Mouse (Mus musculus) ovary, adult 18-20 months (tissue): Measurements from ENCODE around the gene Prr13.

Experiments
- DNase-seq: peaks from one replicate; pipeline ENCODE4 v3.0.0; 2022; ENCODE audit warnings: low spot score, mixed read lengths

Gene Prr13

DNA sequence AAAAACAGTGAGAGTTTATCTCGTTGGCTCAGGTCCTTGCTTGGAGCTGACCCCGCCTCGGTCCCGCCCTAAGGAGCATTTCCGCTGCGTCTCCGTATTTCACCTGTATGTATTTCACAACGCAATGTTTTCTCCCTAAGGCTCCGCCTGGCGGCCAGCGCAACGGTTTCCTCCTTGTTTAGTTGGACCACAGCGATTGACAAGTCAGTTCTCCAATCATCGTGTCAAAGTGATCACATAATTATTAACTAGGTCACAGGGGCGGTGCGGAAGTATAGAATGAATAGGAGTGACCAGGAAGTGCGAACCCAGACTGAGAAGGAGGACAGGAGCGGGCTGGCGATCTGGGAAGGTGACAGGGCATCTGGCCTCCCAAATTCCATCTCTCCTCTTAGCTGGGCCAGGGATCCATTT lies at the start of gene Prr13:
Gene Prr13, plus strand, starts transcription at position 125 of the 414 bp plus-strand sequence.
- peak; percentile 89 for DNase-seq

DNA sequence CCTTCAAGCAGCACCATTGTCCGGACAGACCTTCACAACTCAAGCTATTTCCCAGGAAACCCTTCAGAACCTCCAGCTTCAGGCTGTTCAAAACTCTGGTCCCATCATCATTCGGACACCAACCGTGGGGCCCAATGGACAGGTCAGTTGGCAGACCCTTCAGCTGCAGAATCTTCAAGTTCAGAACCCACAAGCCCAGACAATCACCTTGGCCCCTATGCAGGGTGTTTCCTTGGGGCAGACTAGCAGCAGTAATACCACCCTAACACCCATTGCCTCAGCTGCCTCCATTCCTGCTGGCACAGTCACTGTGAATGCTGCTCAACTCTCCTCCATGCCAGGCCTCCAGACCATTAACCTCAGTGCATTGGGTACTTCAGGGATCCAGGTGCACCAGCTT lies 49.5 kb upstream of the Prr13 start:
- DNase-seq, result no peak

DNA sequence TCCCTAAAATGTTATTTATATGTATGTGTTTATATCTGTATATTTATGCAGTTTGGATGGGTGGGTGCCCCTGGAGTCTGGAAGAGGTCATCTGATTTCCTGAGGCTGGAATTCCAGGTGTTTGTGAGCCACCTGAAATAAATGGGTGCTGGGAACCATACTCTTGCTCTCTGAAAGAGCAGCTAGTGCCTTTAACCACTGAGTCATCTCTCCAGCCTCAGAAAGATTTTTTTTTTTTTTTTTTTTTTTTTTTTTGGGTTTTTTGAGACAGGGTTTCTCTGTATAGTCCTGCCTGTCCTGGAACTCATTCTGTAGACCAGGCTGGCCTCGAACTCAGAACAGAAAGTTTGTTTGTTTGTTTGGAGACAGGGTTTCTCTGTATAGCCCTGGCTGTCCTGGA lies 47.8 kb upstream of the Prr13 start:
- DNase-seq, result no peak

DNA sequence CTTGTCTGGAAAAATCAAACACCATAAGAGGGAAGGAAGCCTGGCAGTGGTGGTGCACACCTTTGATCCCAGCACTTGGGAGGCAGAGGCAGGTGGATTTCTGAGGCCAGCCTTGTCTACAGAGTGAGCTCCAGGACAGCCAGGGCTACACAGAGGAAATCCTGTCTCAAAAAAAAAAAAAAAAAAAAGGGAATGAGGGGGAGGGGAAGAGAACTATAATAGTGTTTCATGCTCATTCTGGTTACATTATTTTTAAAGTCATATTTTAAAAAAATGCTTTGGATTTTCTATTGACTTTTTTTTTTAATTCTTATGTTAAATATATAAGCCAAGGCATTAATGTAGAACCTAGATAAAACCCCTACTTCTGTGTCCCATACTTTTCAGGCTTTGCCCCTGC lies 45.1 kb upstream of the Prr13 start:
- DNase-seq, result no peak

DNA sequence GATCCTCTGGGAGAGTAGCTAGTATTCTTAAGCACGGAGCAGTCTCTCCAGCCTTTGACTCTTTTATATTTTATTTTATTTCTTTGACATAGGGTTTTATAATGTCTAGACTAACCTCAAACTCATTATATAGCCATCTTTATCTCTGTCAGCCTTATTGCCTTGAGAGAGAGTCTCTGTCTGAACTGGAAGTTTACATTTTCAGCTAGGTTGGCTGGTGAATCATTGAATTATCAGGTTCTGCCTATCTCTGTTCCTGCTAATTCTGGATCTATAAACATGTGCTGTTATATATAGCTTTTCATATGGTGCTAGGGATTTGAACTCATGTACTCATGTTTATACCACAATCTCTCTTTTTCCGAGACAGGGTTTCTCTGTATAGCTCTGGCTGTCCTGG lies 41.3 kb upstream of the Prr13 start:
- DNase-seq, result no peak

DNA sequence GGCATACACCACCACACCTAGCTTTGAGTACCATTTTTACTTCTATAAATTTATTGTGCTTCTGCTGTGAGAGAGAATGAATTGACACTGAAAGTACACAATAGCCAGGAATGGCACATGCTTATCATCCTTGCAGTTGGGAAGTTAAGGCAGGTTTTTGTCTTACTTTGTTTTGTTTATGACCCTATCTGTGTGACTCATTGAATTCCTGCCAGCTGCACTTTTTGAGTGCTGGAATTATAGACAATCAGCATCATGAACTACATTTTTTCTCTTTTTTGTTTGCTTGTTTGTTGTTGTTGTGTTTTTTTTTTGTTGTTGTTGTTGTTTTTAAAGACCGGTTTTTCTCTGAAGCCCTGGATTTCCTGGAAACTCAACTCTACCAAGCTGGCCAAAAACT lies 37.8 kb upstream of the Prr13 start:
- DNase-seq, result no peak

DNA sequence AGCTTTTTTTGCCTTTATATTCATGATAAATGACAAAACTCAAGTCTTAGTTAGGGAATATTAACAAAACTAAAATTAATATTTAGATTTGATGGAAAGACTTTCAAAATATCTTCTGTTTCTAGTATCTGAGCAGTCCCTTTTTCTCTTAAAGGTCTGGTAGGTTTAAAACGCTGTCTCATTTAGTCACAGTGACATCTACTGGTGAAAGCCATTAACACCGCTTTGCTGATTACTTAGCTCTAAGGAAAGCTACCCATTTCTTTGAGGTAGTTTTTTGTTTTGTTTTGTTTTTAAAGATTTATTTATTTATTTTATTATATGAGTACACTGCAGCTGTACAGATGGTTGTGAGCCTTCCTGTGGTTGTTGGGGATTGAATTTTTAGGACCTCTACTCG lies 37.4 kb upstream of the Prr13 start:
- no peak for DNase-seq

DNA sequence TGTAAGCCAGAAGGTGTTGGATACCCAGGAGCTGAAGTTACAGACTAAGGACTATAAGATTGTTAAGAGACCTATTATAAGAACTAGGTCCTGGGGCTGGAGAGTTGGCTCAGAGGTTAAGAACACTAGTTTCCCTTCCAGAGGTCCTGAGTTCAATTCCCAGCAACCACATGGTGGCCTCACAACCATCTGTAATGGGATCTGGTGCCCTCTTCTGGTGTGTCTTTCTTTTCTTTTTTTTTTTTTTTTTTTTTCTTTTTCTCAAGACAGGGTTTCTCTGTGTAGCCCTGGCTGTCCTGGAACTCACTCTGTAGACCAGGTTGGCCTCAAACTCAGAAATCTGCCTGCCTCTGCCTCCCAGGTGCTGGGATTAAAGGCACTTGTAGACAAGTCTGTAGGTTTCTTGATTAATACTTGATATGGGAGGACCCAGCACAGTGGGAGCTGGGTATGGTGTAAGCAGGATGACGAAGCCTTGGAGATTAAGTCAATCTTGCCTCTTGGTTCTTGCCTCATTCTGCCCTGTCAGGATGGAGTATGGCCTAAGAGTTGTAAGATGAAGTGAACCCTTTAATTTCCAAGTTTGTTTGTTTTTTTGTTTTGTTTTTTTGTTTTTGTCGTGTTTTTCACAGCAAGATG lies 35.1 kb upstream of the Prr13 start:
- no peak for DNase-seq

DNA sequence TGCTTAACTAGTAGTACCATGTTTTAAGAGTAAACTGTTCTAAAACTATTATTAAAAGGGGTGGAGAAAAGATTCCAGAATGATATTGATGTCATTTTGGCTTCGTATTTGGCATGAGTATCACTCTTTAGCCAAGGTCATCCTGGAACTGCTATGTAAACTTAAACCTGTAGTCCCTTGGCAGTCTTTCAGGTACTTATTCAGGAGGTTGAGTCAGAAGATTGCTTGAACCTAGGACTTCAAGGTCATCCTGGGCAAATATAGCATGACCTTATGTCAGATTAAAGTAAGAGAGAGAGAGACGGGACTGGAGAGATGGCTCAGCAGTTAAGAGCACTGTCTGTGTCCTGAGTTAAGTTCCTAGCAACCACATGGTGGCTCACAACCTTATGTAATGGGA lies 34.2 kb upstream of the Prr13 start:
- DNase-seq, result no peak

DNA sequence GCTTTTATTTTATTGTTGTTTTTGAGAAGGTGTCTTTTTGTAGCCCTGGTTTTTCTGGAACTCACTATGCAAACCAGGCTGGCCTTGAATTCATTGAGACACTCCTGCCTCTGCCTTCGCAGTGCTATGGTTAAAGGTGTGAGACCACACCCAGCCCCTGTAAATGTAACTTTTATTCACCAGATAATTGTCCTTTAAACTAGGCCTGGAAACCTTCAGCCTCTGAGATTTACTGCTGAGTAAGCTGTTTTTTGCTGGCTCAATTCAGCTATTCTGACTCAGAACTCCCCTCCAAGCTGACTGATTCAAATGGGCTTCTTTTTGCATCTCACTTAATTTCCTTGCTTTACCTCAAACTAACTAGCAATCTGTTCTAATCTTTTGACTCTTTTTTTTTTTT lies 31.9 kb upstream of the Prr13 start:
- no peak for DNase-seq

DNA sequence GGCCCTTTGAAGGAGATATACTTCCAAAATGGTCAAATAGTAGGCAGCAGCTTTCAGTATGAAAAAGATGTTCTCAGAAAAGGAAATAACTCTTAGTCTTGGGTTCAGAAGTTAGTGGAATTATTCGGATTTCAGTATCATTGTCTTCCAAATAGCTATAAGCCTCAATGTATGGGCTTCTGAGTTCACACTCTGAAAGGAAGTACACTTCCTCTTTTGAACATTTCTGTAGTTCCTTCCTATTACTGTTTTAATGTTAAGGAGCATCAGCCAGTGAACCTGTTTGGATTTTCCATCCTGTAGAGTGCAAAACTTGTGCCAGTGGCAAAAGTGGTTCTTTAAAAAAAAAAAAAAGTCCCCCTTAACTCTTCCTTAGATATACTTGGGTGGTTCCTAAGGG lies 26.8 kb upstream of the Prr13 start:
- DNase-seq, result no peak

DNA sequence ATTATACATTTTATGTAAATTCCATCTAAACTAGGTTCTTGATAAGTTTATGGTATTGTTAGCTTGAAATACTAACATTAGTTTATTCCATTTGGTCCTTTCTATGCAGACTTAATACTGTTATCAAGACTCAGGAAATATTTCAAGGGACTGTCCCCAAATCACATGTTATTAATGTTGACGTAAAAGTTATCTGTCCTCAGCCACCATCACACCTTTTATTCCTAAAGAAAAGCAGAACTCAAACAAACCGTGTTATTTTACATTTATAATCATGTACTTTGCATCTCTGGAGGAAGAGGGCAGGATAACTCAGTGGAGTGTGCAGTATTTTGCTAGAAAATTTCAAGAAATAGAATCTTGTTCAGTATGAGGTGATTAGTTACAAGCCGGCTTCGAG lies 25.7 kb upstream of the Prr13 start:
- DNase-seq, result no peak

DNA sequence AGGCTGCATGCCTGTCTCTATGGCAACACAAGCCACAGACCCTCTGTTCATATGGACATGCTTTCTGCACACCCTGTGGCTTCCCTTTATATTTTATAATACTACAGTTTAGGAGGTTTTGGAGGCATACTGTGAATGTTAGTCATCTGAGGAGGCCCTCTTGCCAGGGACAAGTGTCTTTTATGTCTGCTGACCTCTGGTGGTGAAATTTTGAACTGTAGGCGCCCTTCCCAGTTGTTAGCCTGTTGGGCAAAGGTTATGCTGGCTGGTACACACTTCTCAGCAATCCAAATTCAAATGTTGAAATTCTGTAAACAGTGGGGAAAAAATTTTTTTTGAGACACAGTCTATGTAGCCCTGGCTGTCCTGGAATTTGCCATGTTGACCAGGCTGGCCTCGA lies 16.3 kb upstream of the Prr13 start:
- DNase-seq, result peak; percentile 67

DNA sequence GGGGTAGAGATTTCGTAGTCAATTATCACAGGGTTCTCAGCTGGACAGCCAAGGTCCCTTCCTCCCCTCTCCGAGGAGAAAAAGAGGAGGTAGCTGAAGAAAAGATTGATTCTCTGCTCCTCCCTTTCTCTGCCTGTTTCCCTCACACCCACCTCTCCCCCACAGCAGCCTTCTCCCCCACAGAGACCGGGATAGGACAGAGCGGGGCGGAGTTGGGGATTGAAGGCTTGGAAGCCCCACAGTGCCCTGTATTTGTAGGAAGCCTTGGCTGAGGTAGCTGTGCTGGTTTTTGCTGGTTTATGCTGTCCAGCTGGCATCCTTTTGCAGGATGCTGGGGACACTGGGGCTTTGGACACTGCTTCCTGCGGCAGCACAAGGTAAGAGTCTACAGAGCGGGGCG lies 13.7 kb upstream of the Prr13 start, which contains the start of gene Amhr2:
Gene Amhr2, plus strand, starts transcription at position 222 of the 400 bp plus-strand sequence.
- DNase-seq, result peak; percentile 72

DNA sequence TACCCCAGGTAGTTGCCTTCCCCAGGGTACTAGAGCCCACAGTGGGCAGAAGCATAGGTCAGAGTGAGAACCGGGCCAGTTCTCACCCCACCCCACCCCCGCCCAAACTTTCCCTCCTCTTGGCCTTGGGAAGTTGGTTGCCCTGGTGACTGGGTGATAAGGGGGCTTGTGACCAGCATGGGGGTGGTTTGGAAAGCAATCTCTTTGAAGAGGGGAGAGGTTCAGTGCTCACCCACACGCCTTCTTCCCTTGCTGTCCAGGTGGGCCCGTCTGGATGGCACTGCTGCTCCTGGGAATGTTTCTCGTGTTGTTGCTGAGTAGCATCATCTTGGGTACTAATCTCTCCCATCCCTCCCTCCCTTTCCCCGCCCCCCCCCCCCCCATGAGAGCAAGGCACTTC lies 12.4 kb upstream of the Prr13 start:
- DNase-seq, result peak; percentile 74

DNA sequence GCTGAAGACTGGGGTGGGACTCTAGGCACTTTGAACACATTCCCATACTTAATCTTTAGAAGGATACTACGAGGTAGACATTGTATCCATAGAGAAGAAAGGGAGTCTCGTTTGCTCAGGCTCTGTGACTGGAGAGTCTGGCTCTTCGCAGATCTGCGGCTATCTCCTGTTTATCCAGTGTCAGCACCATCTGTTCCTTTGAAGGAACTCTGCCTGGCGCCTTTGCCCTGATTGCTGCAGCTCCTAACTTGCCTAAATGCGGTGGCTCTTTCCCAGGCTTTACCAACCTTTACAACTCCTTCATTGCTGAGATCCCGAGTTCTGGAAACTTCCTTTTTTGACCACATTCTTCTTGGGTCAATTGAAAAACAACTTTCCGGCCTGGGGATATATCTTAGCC lies 9.5 kb upstream of the Prr13 start:
- DNase-seq, result no peak

DNA sequence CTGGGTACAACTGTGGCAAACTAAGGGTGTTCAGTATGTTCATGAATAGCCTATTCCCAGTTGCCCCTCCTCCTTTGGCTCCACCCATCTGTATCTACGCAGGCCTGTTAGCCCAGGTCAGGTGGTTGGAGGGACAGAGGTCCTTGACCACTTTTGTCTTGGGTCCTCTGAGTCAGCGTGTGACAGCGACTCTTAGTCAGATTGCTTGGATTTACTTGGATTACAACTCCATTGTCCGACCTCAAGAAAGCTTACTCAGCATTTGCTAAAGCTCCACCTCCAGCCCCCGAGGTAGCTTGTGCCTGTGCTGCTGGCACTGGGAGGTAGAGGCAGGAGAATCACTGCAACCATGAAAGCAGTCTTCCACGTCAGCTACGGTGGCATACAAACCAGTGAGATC lies 7.9 kb upstream of the Prr13 start:
- DNase-seq, result no peak

DNA sequence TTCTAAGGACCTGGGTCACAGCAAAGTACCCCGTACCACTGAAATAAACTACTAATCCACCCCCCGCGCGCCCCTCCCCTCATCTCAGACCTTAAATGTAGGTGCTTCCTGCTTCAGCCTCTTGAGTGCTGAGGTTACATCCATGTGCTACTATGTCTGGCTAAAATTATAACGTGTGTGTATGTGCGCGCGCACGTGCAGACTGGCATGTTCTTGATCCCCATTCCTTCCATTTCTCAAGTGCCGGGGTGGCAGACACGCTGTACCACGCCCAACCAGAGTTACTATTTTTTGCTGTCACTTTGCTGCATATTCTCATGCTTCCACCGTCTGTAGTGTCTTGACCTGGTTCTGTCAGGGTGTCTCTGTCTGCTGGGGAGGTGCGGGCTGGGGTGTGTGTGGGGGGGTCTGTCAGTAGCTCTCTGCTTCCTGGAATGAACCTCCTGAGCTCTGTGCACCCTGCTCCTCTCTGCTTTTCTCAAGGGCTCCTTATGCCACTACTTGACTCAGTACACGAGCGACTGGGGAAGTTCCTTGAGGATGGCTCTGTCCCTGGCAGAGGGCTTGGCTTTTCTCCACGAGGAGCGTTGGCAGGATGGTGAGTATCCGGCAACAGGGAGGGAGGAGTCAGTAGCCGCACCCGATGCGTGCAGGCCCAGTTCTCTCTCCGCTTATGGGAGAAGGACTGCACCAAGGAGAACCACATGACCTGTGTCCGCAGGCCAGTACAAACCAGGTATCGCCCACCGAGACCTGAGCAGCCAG lies 7.0 kb upstream of the Prr13 start:
- DNase-seq, result no peak

DNA sequence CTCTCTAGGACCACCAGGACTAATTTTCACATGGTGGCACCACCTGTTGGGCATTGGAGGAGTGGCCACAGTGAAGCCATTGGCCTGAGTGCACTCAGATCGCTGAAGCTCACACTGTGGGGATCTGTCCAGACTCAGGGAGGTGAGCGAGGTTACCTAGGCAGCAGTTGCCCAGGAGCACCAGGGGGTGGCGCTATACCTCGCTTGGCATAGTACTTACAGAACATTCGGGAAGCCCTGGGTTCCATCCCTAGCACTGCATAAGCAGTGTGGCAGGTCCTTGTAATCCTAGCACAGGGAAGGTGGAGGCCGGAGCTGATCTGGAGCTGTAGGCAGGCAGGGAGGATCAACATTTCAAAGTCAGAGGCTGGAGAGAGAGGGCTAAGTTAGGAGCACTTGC lies 2.8 kb upstream of the Prr13 start:
- no peak for DNase-seq

DNA sequence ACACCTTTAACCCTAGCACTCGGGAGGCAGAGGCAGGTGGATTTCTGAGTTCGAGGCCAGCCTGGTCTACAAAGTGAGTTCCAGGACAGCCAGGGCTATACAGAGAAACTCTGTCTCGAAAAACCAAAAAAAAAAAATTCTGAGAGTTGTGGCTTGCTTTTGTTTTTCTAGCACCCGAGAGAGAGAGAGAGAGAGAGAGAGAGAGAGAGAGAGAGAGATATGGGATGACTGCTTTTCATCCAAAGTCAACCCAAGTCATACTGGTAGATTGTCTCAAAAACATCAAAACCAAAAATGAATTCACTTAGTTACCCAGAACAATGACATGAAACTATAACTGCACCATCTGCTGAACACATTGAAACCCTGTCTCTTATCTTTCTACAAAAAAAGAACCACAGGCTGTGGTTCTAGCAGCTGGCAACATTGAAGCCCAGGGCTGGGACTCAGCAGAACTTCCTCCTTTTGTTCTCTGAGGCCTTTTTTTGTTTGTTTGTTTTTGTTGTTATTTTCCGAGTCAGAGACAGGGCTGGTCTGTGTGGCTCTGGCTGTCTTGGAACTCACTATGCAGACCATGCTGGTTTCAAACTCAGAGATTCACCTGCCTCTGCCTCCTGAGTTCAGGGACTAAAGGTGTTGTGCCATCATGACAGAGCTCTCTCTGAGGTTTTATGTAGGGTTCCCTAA lies 635 bp upstream of the Prr13 start:
- no peak for DNase-seq

DNA sequence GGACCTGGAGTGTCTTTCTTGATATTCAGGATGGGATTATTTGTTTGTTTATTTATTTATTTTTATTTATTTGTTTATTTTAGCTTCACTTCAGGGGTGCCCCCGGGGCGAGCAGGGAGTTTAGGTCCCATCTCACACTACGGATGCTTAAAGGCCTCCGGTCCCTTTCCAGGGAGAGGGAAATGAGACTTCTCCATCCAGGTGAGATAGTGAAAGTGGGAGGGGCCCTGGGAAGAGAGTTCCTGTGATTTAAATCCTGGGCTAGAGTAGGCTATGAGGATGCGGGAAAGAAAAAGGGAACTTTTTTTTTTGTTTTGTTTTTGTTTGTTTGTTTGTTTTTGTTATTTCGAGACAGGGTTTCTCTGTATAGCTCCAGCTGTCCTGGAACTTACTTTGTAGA lies 553 bp downstream of the Prr13 start:
- no peak for DNase-seq

DNA sequence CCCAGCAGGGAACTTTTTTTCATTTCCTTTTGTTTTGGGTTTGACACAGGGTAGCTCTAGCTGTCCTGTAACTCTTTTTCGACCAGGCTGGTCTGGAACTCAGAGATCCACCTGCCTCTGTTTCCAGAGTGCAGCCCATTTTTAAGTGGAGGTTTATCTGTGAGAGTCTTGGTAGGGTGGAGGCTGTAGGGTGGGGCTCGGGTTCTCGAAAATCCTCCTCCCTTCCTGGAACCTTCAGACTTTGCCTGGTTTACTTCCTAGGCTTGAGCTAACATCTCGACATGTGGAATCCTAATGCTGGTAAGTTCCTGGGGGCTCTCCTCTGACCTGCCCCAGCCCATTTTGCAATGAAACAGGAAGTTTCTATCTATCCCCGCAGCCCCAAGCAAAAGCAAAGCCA lies 1.0 kb downstream of the Prr13 start:
- no peak for DNase-seq

DNA sequence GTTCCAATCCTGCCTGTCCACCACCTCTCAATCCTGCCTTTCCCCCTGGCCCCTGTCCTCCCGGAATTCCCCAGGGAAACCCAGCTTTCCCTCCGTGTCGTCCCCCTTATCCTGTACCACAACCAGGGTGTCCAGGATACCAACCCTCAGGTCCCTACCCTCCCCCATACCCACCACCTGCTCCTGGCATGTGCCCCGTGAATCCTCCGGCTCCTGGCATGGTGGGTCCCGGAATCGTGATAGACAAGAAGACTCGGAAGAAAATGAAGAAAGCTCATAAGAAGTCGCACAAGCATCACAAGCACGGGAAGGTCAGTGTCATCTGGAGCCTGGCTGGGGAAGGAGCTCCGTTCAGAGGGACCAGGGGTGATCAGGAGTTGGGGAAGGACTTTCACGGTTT lies 1.6 kb downstream of the Prr13 start:
- no peak for DNase-seq
